19 mouse cellular contexts compared by ENCODE assay signal in genomic region chr1:132774959-132775358, GRCm38 (mm10). TPM values are rescaled to one million over a fixed set of nuclear protein-coding genes. Genes with fewer than 3 reads are reported as not detected.
"Had no signal": no experiment of that assay in that cellular context is flagged by ENCODE, and none has a peak within 500 bp of the region (broad histone marks: within the 10 kb centered on the region; RNA-seq: fewer than 3 reads in every experiment).

No protein-coding gene starts in this region.

- H3K4me2 ChIP-seq: lung, embryonic 14.5 days; midbrain, embryonic 11.5 days; midbrain, embryonic 13.5 days; midbrain, embryonic 15.5 days; neural tube, embryonic 13.5 days; neural tube, embryonic 15.5 days had no signal

- H3K27ac ChIP-seq: midbrain, embryonic 13.5 days; midbrain, embryonic 15.5 days; neural tube, embryonic 13.5 days; neural tube, embryonic 15.5 days had no signal

- H3K9ac ChIP-seq: lung, embryonic 14.5 days; midbrain, embryonic 13.5 days; midbrain, embryonic 15.5 days; neural tube, embryonic 13.5 days; neural tube, embryonic 15.5 days had no signal

- H3K4me1 ChIP-seq: midbrain, embryonic 13.5 days; midbrain, embryonic 15.5 days; neural tube, embryonic 15.5 days had no signal

- H3K4me3 ChIP-seq: midbrain, embryonic 13.5 days; midbrain, embryonic 15.5 days; myocyte; neural tube, embryonic 13.5 days; neural tube, embryonic 15.5 days had no signal

- ATAC-seq: midbrain, embryonic 13.5 days; midbrain, embryonic 15.5 days had no signal

- H3K9me3 ChIP-seq: midbrain, embryonic 13.5 days; midbrain, embryonic 15.5 days; neural tube, embryonic 13.5 days; neural tube, embryonic 15.5 days had no signal

- H3K36me3 ChIP-seq: midbrain, embryonic 13.5 days; midbrain, embryonic 15.5 days; neural tube, embryonic 13.5 days; neural tube, embryonic 15.5 days had no signal

- H3K27me3 ChIP-seq: midbrain, embryonic 13.5 days; neural tube, embryonic 15.5 days had no signal

- DNase-seq: lung, adult 18-20 months; lung, embryonic 14.5 days; lung, postnatal 10 days; lung, postnatal 4 days; retina, postnatal 1 day; right cerebral cortex, adult 18-20 months; right cerebral cortex, postnatal 25 days; right cerebral cortex, postnatal 4 days; spleen, adult 18-20 months; thymus, adult 18-20 months; thymus, postnatal 14 days; thymus, postnatal 36 days had no signal

RNA-seq across cellular contexts. Expression of gene Nfasc, which starts 33.4 kb away (rescaled TPM):
- total RNA-seq: megakaryocyte, adult 5-6 weeks had no signal
- polyA plus RNA-seq: myocyte had no signal
